Mouse (Mus musculus): ENCODE measurements around the gene Btbd35f18. TPM values are rescaled to one million over a fixed set of nuclear protein-coding genes. Genes with fewer than 3 reads are reported as not detected.

The Btbd35f18 gene
- not detected for total RNA-seq (2023)

DNA sequence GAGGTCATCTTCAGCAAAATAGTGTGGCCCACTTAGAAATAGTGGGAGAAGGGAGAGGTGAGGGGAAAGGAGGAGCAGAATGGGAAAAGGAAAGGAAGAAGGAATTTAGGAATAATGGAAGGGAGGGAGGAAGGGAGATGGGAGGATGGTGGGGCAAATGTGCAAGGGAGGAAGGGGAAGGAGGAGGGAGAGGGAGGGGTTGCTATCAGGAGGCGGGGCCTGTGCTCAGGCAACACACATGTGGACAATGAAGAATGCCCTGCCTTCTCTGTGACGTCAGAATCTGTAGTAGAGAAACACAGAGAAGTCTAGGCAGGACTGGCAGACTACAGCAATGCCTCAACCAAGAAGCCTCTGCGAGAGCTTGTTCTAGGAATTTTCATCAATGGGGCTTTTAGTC, at the start of gene Btbd35f18:
TSS of gene Btbd35f18 (plus strand) at position 301 of the 400 bp plus-strand sequence.

Other genes starting within 250 kb of the Btbd35f18 start
- not detected for gene Btbd35f10, start 52.7 kb downstream of the Btbd35f18 start, total RNA-seq (2023)